Mouse (Mus musculus): ENCODE data around the gene Fam213a.

The Fam213a gene

DNA sequence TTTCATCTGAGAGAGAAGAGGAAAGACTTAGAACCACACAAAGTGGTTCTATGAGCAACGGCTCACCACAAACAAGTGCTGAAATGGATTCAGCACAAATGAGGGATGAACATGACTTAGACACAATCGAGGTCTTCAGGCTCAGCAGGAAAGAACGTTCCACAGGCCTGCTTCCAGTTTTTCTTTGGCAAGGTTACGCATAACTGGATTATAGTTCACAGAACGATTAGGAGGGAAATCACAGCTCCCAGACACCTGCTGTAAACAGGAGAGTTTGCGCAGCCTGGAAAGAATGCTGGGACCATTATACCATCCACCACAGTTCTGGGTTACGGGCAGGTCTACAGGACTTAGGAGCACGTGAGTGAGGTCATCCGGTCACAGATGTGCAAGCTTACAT is 7.9 kb downstream of the Fam213a start:
- DNase-seq (ENCODE audit: low spot score in 2 of 2), result no peak

DNA sequence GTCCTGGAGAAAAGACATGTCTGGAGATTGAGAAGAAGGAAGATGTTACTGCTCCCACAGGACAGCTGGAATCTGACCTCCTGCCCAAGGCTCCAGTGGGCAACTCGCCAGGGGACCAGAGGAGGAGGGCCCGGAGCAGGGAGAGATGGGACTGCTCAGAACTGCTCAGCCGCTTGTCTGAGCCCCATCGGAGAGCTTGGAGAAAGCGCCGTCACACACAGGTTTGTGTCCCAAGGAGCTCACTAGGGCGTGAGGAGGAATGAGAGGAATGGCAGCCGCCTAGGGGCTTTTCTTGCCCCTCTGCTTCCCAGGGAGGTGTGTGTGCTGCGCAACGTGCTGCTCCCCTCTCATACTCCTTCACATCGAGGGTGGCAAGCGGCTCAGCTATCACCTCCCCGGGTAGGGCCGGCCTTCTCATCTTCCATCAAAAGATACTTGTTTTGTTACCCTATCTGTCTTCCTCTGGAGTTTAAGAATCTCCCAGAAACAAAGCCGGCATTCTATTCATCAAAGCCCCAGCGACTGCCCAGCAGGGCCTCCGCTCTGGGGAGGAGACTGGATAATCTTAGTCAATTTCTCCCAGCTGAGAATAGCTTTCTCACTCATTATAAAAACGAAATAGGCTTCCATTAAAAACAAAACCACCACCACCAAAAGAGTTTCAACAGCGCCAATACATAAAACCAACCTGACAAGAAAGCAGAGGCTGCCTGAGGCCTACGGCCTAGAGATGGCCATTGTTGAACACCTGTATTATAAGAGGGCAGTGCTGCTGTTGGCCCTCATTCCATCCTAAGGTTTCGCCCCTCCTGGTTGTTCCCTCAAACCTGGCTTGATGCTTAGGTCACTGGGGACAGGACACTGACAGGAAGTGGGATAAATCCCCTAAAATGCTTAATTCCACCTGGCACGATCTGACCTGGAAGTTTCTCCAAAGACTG is 9.1 kb downstream of the Fam213a start:
- no peak for DNase-seq (ENCODE audit: low spot score in 2 of 2)

DNA sequence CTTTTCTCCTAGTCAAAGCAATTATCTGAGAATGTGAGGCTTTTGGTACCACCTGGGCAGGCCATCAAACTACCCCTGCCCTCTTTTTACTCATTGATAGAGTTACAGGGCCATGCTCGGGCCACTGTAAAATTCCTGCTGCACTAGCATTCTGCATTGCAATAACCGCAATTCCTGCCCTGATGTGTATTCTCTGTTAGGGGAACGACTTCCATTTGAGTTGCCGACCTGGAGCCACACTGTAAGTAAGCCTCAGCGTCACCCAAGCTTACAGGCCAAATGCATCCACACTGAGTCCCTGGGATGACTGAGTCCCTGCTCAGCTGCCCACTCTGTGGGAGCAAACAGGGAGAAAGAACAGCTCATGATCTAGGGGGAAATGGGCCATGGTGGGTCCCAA is 12.0 kb downstream of the Fam213a start:
- DNase-seq (ENCODE audit: low spot score in 2 of 2), result no peak

DNA sequence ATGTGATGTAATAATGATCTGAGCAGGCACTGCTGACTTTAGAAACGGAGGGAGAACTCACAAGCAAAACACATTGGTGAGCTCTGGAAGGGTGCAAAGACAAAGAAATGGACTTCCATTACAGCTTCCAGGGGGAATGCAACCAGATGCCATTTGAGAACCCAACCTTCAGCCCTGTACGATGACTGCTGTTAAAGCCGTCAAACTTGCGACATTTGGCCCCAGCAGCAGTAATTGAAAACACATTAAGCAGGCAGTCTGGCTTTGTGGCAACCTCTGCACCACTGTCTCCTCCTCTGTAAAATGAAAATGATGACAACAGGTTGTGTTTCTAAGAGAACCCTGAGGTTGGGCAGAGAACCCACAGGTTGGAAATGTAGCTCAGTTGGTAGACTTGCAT is 12.8 kb downstream of the Fam213a start:
- no peak for DNase-seq (ENCODE audit: low spot score in 2 of 2)

DNA sequence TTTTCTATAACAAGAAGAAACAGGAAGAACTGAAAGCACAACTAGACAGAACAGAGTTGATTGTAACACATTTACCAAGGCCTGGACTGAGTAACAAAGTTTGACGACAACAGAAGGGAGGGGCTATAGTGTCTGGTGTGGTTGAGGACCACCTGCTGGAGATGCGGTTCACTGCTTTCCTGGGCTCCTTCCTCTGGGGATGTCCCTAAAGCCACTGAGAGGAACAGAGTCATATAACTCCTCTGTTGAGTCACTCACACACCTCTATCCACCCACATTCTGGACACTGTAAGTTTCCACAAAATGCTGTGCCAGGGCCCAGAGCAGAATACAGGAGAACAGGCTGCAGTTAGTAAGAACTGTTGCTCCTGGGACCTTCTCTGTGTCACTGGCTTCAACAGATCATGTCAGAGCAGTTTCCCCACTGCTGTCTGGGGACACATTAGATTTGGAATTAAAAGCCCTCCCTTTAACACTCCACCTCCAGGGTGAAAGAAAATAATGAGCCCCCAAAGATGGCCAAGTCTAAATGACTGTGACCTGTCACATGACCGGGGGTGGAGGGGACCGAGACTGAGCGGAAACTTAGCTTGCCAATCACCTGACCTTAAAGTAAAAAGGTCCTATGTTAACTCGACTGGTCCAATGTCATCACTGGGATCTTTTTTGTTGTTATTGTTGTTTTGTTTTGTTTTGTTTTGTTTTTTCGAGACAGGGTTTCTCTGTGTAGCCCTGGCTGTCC is 13.5 kb downstream of the Fam213a start:
- peak; percentile 88 to 89 for DNase-seq (ENCODE audit: low spot score in 2 of 2)

DNA sequence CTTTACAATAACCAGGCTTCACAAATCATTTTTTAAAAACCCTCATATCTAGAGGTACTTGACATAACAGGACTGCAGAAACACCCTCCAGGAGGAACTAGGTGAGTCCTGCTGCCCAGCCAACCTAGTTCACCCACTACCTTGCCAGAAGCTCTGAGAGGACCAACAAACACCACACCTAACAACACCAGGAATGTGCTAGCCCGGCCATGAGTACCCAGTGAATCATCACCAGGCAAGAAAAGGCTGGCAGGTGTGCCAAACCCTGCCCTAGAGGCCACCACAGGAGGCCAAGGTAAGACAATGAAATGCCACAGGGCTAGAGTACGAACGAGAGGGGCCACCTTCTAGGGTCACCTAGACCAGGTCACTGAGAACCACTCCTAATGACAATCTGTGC is 17.4 kb downstream of the Fam213a start:
- no peak for DNase-seq (ENCODE audit: low spot score in 2 of 2)

DNA sequence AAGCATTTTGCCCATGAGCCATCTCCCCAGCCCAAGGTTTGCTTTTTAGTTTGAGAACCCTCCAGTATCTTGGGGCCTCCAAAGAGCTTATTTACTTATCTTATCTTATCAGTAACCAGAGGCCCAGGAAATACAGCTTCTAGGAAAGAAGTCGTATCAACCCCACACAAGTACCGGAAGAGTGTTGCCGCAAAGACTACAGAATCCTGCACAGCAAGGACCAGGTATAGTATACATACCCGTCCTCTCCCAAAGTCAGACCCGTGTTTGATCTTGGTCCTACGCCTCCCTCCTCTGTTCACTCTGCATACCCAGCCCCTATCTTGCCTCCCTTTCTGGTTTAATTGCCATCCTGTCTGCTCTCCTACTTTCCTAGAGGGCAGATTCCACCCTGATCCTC is 21.1 kb downstream of the Fam213a start:
- DNase-seq (ENCODE audit: low spot score in 2 of 2), result no peak

DNA sequence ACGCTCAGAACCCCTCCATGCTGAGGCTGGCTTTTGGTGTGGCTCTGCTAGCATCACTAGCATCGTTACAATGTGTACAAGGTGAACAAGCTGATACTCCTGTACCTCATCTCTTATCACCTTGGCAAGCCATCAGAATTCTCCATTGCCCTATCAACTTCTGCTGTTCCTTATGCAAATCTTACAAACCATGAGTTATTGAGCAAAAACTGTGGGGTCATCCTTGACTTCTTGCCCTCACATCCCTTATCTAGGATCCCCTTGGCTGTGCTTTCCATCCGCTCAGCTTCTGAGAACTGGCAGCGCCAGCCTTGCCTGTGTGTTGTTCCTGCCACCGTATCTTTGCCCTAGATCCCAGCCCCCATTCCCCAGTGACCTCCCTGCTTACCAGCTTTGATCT is 24.8 kb downstream of the Fam213a start:
- DNase-seq (ENCODE audit: low spot score in 2 of 2), result no peak

DNA sequence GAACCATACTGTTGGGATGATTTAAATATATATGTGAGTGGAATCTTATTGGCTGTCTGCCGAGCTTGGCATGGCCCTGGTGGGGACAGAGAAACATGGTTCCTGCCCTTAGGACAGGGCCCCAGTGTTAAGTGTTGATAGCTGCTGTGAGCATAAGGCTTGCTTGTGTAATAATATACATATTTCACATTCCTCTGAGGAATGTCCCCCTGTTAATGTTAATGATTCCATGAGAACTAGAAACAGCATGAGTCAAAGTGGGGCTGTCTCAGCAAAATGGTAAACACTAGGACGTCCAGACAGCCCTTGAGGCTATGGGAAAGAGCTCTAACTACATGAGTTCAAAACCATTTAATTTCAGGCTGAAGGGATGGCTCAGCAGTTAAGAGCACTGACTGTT is 26.4 kb downstream of the Fam213a start:
- no peak for DNase-seq (ENCODE audit: low spot score in 2 of 2)

DNA sequence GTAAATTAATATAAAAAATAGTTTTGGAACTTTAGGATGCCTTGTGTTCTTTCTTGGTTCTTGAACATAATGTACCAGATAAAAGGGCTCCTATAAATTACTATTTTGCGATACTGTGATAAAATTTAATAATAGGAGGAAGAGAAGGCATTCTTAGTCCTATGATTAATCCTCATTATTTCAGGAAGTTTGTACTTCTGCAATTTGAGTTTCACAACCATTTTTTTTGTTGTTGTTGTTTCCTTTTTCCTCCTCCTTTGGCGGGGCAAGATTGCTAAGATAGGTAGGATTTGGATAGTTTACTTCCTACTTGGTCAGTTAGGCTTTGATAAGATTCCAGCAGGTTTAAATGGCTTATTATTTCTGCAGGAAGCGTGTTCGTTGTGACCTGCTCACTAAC is 28.0 kb downstream of the Fam213a start:
- DNase-seq (ENCODE audit: low spot score in 2 of 2), result no peak

DNA sequence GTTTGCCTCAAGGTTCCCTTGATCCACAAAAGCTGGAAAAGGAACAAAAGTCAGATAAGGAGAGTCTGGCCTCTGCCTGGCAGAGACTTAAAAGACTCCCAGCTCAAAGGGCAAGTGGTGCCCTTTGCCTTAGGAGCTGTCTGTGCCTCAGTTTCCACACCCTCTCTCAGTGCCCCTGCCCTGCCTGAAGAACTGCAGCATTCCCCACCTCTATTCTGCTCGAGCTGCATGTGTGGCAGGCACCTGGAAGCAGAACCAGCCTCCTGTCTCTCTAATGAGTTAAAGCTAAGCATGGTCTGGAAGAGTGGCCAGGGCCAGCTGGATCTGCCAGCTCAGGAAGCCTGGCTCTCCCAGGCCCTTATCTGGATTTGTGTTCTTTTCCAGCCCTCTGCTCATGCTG is 33.9 kb downstream of the Fam213a start:
- no peak for DNase-seq (ENCODE audit: low spot score in 2 of 2)

DNA sequence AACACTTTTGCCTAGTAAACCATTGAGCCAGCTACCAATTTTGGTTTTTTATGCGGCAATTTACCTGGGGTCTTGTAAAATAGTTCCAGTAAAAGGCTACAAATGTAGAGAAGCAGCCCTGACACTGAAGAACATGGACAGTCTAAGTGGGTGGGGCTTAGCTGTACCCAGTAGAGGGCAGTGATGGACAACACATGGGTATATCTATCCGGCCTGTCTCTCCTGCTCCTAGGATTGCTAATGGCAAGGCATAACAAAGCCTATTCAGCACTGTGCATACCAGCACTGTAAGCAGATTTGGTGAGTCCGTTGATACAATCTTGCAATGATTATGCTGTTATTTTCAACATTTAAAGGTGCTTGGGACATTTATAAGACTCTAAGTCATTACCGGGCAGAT is 34.6 kb downstream of the Fam213a start:
- DNase-seq (ENCODE audit: low spot score in 2 of 2), result peak; percentile 48 to 57

DNA sequence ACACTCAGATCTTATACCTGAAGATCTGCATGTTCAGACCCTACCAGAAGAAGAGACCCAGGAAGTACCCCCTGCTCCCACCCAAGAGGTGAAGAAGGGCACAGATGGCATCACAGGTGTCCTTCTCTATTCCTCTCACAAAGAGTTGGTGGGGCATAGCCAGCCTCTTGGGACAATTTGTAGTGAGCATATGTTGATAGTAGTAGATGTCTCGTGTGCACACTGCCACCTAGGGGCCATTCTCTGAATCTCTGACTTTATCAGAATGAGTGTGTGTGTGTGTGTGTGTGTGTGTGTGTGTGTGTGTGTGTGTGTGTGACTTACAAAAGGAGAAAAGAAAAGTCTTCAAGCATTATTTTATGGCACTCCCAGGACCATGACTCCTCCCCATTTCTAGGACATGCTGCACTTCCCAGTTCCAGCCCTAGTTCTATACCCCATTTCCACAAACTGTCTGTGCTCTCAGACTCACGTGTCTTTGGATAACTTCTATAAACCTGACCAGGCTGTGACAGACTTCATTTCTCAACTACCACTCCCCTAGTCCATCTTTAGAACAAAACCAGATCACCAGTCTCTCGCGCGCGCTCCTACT is 38.4 kb downstream of the Fam213a start:
- peak; percentile 71 to 83 for DNase-seq (ENCODE audit: low spot score in 2 of 2)

DNA sequence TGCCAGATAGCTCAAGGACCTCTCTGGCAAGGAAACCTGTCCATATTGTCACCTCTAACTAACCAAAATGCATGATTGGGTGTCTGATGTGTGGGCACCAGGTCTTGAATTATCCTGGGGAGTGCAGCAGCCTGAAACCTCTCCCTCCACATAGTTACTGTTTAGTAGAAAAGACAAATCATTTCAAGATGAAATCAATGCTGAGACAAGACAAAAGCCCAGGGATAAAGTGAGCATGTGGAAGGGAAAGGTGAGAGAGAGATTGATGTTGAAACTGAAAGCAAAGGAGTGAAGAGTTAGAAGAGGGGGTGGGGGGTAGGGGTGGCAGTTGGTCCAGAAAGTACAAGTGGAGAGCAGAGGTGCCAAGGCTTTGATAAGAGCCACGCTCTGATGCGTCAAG is 45.5 kb downstream of the Fam213a start:
- no peak for DNase-seq (ENCODE audit: low spot score in 2 of 2)

DNA sequence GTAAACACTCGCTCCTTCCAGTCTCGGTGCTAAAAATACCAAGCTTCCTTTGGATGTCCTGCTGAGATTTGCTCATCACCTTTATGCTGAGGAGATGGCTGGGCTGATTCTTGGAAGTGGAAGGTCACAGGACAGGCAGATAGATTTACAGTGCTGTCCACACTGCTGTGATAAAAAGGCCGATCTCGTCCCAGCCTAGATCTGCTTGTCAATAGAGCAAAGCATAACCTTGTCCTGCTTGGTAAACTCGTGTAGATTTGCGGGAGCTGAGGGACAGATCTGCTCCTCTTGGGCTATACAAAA is 46.0 kb downstream of the Fam213a start:
- no peak for DNase-seq (ENCODE audit: low spot score in 2 of 2)

DNA sequence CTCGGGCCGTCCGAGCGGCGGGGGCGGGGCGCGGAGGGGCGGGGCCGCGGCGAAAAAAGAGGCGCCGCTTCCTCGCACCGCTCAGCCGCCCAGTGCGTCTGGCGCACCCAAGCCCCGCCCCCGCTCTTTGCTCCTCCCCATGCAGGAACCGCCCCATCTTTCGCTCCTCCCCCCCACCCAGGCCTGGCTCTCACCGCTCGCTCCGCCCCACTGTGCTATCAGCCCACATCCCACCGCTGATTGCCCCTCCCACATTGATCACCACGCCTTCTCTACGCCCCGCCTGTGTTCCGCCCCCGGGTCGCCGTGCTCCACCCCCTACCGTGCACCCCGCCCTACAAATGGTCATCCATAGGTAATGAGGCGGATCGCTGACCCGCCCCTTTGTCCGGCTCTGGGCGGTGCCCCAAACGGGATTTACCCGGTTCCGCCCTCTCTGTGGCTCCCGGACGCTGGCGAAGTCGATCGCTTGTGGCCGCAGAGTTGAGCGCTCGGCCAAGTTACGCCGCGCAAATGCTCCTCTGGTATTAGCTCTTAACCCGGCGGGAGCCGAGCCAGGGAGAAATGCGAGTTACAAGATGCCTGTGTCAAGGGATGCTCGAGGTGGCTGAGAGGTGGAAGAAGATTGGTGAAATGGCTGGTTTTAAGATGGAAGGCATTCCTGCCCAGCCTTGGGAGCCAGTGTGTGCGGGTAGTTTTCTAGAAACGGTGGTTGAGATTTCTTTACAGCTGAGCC is 46.6 kb downstream of the Fam213a start:
- peak; percentile 98 for DNase-seq (ENCODE audit: low spot score in 2 of 2)

DNA sequence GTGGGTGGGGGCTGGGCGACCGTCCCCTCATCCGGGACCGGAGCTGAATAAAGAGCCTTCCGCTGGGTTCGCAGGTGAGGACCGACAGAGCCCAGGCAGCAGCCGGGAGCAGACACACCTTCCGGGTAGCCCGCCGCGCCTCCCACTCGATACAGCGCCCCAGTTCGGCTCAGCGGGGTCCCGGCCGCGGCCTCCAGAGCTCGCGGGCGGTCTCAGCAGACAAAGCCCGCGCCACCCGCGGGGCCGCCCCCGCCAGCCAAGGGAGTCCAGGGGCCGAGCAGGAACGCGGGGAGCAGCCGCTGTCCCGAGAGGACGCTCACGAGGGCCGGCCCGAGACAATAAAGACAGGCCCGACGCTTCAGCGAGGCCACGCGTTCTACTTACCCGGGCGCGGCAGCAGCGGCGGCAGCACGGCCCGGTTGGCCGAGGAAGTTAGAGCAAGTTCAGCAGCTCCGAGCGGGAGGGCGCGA is 47.2 kb downstream of the Fam213a start, which contains the start of gene Tspan14:
Gene Tspan14 (minus strand): TSS at position 416 of the 470 bp plus-strand sequence.
- no peak for DNase-seq (ENCODE audit: low spot score in 2 of 2)

DNA sequence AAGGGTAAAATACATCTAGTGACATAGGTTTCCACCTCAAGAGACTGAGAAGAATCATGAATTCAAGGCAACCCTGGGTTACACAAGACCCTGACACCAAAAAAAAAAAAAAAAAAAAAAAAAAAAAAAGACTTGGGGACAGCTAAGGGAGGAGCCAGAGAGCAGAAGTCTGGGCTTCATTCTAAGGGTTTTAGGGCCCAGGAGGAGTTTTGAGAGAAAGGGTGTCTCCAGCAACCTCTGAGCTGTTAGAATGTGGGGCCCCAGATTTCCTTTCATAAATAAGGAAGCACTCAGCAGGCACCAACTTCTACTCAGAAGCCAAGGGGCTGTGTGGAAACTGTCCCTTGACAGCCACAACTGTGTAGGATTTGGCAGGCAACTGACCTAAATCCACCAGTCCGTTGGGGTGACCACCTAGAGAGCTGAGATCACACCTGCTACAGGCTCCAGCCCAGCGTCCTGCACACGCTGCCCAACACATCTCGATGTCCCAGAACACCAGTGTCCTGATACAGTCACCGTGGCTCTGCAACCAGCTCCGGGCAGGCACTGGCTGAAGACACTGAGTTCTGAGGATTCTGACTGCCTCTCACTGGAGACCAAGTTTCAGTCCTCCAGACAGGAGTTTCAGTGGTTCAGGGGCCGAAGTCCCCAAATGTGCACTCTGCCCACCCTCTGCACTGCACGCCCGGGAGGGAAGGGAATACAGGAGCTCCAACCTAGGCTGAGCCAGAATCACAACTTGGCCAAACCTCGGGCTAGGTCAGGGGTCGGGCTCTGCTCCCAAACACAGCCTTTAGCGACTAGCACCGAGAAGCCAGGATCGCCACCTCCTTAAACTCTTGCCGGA is 47.9 kb downstream of the Fam213a start:
- peak in 1 of 2 experiments; percentile 54 for DNase-seq (ENCODE audit: low spot score in 2 of 2)

DNA sequence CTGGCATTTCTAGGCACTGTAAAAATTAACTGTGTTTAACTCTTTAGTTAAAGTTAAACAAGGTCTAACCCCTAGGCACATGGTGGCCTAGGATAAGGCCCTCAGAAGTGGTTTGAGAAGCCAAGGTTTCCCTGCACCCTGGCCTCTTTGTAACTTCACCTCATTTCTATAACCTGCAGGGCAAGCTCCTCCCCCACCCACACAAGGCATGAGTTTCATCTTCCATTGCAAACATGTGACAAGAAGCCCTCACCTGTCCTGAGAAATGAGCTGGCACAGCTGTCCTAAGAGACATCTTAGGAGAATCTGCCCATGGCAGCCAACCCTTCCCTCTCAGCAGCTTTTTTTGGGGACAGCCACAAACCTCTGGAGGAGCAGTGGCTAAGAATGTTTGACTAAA is 48.7 kb downstream of the Fam213a start:
- no peak for DNase-seq (ENCODE audit: low spot score in 2 of 2)

DNA sequence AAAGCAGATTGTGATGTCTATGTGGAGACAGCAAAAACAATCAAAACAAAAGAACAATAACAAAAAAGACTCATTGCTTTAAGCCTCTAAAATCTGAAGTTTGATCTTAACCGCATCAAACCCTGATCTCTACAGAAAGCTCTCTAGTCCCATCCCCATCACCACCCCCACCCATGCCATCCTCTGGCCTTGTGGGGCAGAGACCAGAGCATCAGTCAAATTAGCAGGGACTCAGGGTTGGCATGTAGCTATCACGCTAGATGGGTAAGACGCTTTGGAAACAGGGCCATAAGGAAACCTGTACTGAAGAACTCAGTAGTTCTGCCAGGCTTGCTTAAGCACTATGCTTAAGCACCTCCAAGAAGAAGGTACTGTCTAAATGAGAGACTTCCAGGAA is 49.4 kb downstream of the Fam213a start:
- no peak for DNase-seq (ENCODE audit: low spot score in 2 of 2)

Measured in spleen, postnatal 36 days (tissue).